Mouse (Mus musculus) brain, adult 10 weeks (tissue): ENCODE data around the gene Cdh24. TPM values are rescaled to one million over a fixed set of nuclear protein-coding genes. Genes with fewer than 3 reads are reported as not detected.

Source experiments
- polyA plus RNA-seq: library from polyadenylated mRNA; stranded (reverse); fragments of 350-450 nt; fragmentation: Illumina TruSeq; extraction: RNeasy Lipid Tissue Mini Kit (QIAGEN cat#74804); gene quantifications from one replicate; pipeline ENCODE4 v1.2.3, GENCODE M21; 2015; ENCODE audit warnings: low read depth, low replicate concordance

The Cdh24 gene
- polyA plus RNA-seq = 6.1 TPM

GRCm38 (mm10) chr14:54641305-54641969 lies at the start of gene Cdh24:
Cdh24 (minus strand) TSS chr14:54641364.

DNA sequence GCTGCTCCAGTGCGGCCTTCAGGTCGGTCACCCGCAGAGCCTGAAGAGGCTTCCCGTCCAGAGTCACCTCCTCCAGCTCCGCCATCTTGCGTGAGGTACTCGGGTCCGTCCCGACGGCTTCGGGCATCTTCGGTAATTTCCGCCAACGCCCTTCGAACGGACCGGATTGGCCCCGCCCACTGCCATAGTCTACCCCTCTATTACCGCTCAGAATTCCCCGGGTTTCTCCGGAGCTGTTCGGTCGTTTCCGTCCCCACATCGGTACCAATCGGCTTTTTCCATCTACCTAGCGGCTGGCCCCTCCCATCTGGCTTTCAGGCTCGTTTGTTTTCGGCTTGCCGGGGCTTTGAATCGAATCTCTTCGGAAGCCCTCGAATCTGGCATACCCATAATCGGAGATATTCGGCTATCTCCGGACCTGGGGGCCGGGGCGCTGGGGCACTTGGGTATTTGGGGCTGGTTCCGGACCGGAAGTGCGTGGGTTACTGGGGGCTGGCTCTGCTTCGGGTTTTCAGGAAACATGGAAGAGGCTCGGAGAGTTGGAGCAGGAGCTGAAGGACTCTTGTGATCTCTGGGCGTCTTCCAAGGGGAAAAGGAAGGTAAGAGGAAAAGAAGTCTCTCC lies 45.5 kb upstream of the Cdh24 start, which contains the start of gene Acin1:
Gene Acin1 (minus strand): TSS at position 410 of the 622 bp plus-strand sequence.

GRCm38 (mm10) chr14:54686063-54686521 lies 44.9 kb upstream of the Cdh24 start, which contains the start of gene 1700123O20Rik:
1700123O20Rik (plus strand) TSS chr14:54686216.

DNA sequence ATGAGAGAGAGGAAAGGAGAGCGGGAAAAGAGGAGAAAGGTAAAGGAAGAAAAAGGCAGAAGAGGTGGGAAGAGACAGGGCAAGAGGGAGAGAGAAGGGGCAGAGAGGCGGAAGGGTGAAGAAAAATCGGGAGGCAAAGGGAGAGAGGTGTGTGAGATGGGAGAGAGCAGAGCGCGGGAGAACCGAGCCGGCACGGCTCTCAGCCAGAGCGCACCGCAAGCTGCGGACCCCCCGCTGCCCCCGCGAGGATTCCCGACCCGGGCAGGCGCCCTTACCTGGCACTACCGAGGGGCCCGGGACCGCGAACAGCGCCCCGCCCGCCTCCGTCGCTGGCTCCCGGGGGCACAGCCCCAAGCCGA lies 239 bp downstream of the Cdh24 start, which contains the start of gene Gm17606:
Gene Gm17606 (plus strand): TSS at position 7 of the 359 bp plus-strand sequence.

DNA sequence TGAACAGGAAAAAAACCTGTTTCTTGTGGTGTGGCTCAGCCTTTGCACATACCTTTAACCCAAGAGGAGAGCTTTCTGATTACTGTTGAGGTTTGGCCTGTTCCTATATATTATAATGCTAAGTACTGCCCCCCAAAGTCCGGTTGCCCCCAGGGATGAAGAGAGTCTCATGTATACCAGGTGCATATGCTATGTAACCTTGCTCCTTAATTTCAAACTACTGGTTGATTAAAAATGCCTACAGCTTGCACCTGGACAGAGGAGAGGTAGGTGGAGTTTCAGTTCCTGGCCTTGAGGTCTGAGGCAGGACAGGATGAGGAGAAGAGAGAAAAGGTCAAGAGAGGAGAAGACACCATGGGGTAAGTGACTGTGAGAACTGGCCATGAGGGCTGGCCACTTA lies 20.0 kb downstream of the Cdh24 start, which contains the start of gene Psmb11:
Gene Psmb11 (plus strand): TSS at position 301 of the 400 bp plus-strand sequence.

GRCm38 (mm10) chr14:54617897-54618365 lies 23.2 kb downstream of the Cdh24 start, which contains the start of gene Psmb5:
Psmb5 (minus strand) TSS chr14:54618022.

GRCm38 (mm10) chr14:54605752-54606321 lies 35.3 kb downstream of the Cdh24 start, which contains the start of gene 4931414P19Rik:
4931414P19Rik (minus strand) TSS chr14:54605993.

Other genes starting within 250 kb of the Cdh24 start
- gene Slc7a7, start 223.6 kb downstream of the Cdh24 start, polyA plus RNA-seq = 2.1 TPM
- 143 TPM for gene Mrpl52, start 214.5 kb downstream of the Cdh24 start, polyA plus RNA-seq
- gene Mmp14, start 209.8 kb downstream of the Cdh24 start, polyA plus RNA-seq = 11.8 TPM
- 17.0 TPM for gene Lrp10, start 177.2 kb downstream of the Cdh24 start, polyA plus RNA-seq
- 13.6 TPM for gene Rem2, start 165.3 kb downstream of the Cdh24 start, polyA plus RNA-seq
- gene Prmt5, start 123.8 kb downstream of the Cdh24 start, polyA plus RNA-seq = 61.5 TPM
- 4.1 TPM for gene Haus4, start 86.7 kb downstream of the Cdh24 start, polyA plus RNA-seq
- gene Ajuba, start 63.8 kb downstream of the Cdh24 start, polyA plus RNA-seq = 1.4 TPM
- 4.7 TPM for gene 4931414P19Rik, start 35.4 kb downstream of the Cdh24 start, polyA plus RNA-seq
- 275 TPM for gene Psmb5, start 23.3 kb downstream of the Cdh24 start, polyA plus RNA-seq
- gene Psmb11, start 19.9 kb downstream of the Cdh24 start, polyA plus RNA-seq = 0.16 TPM
- gene Gm17606, start 412 bp downstream of the Cdh24 start, polyA plus RNA-seq = not detected
- 31.4 TPM for gene 1700123O20Rik, start 44.9 kb upstream of the Cdh24 start, polyA plus RNA-seq
- 136 TPM for gene Acin1, start 45.6 kb upstream of the Cdh24 start, polyA plus RNA-seq
- not detected for gene Gm29776, start 57.5 kb upstream of the Cdh24 start, polyA plus RNA-seq
- not detected for gene Cebpe, start 70.8 kb upstream of the Cdh24 start, polyA plus RNA-seq
- 35.8 TPM for gene Slc7a8, start 140.6 kb upstream of the Cdh24 start, polyA plus RNA-seq
- gene Rnf212b, start 172.8 kb upstream of the Cdh24 start, polyA plus RNA-seq = not detected
- 11.7 TPM for gene Homez, start 229.6 kb upstream of the Cdh24 start, polyA plus RNA-seq
- gene Ppp1r3e, start 236.2 kb upstream of the Cdh24 start, polyA plus RNA-seq = 18.4 TPM
- 100 TPM for gene Bcl2l2, start 242.0 kb upstream of the Cdh24 start, polyA plus RNA-seq
- gene Gm20521, start 242.1 kb upstream of the Cdh24 start, polyA plus RNA-seq = not detected